Mouse (Mus musculus): ENCODE data around the gene Fndc11.

DNA sequence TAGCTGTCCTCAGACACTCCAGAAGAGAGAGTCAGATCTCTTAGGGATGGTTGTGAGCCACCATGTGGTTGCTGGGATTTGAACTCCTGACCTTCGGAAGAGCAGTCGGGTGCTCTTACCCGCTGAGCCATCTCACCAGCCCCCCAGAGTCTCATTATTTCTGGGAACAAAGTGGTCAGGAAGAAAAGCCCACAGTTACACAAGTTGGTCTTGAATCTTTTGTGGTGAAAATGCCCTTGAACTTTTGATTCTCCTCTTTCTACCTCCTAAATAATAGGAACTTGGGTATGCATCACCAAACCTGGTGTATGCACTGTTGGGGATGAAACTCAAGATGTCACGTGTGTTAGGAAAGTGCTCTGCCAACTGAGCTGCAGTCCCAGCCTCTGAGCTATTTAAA, 27.9 kb upstream of the Fndc11 start:
- no peak for TF ChIP-seq CTCF (conservative IDR thresholded peaks at IDR 0.05; ENCODE audit: low read length)
- no peak for TF ChIP-seq NANOG (IDR thresholded peaks at IDR 0.05; ENCODE audit: borderline replicate concordance, low read length)
- TF ChIP-seq POU5F1 (IDR thresholded peaks at IDR 0.05; ENCODE audit: borderline replicate concordance, low read length), result no peak
